Mouse (Mus musculus) ES-Bruce4 (cell line): ENCODE measurements around the gene Ptpro. TPM values are rescaled to one million over a fixed set of nuclear protein-coding genes. Genes with fewer than 3 reads are reported as not detected.

Source experiments
- H3K27ac ChIP-seq: 2 replicates; pipeline ENCODE4 v1.5.1; 2012; ENCODE audit warnings: low read length, inconsistent platforms; ENCODE audit not compliant: insufficient read depth
- H3K27me3 ChIP-seq: 2 replicates; pipeline ENCODE4 v1.6.1; 2012; ENCODE audit warnings: mild to moderate bottlenecking, low read length, inconsistent platforms; ENCODE audit not compliant: control insufficient read depth, poor library complexity, insufficient read depth, severe bottlenecking
- H3K36me3 ChIP-seq: 2 replicates; pipeline ENCODE4 v1.6.1; 2012; ENCODE audit warnings: inconsistent platforms, mild to moderate bottlenecking, low read length, moderate library complexity; ENCODE audit not compliant: control insufficient read depth, poor library complexity, insufficient read depth, severe bottlenecking
- H3K4me1 ChIP-seq: one replicate; pipeline ENCODE4 v1.8.1; 2011; ENCODE audit warnings: low read length; ENCODE audit not compliant: control insufficient read depth, insufficient read depth
- H3K4me3 ChIP-seq: 2 replicates; pipeline ENCODE4 v1.5.1; 2011; ENCODE audit warnings: low read depth, mild to moderate bottlenecking, low read length
- H3K9ac ChIP-seq: 2 replicates; pipeline ENCODE4 v1.6.1; 2012; ENCODE audit warnings: low read depth, mild to moderate bottlenecking, inconsistent platforms; ENCODE audit not compliant: poor library complexity, severe bottlenecking
- H3K9me3 ChIP-seq: replicated peaks from 2 replicates; pipeline ENCODE4 v1.6.1; 2012; ENCODE audit warnings: mild to moderate bottlenecking, low read length, inconsistent platforms; ENCODE audit not compliant: control insufficient read depth, poor library complexity, insufficient read depth, severe bottlenecking
- CTCF ChIP-seq: IDR thresholded peaks from one replicate; pipeline ENCODE4 v1.8.1; 2011; ENCODE audit warnings: low read depth, low read length
- EP300 ChIP-seq: IDR thresholded peaks from 2 replicates; pipeline ENCODE4 v1.6.1; 2011; ENCODE audit warnings: low read depth, low read length; ENCODE audit not compliant: insufficient read depth
- POLR2A ChIP-seq: IDR thresholded peaks from one replicate; pipeline ENCODE4 v1.8.1; 2011; ENCODE audit warnings: low read length; ENCODE audit not compliant: insufficient read depth
- polyA plus RNA-seq: library from polyadenylated mRNA; stranded (reverse); fragments of >200 nt; gene quantifications from 2 replicates; pipeline ENCODE4 v1.2.4, GENCODE M21; 2011; ENCODE audit warnings: low read depth; ENCODE audit not compliant: missing spikeins, insufficient read depth, insufficient read length

Ptpro gene
- polyA plus RNA-seq, 1 experiment: not detected

GRCm38 (mm10) chr6:137487443-137487842, 235.3 kb downstream of the Ptpro start:
- H3K4me3 ChIP-seq: no peak overlapping the region
- H3K36me3 ChIP-seq: no peaks in the 10 kb centered on the region; the same call in 1 of the 2 replicates
- H3K27me3 ChIP-seq: no peaks in the 10 kb centered on the region
- H3K9me3 ChIP-seq: no peaks in the 10 kb centered on the region
- no peak overlapping the region for H3K9ac ChIP-seq
- peaks cover 14% of the 10 kb centered on the region for H3K4me1 ChIP-seq
- TF ChIP-seq POLR2A (no peak), CTCF (no peak), EP300 (0 out of 2 replicates have a peak, but pooled peaks have one; percentile 29)
- H3K27ac ChIP-seq: 0 out of 2 replicates have a peak overlapping the region, but pooled peaks have one; percentile 39

- H3K4me1 ChIP-seq: peaks cover 17% of the 10 kb centered on the region
- TF ChIP-seq POLR2A (no peak), EP300 (no peak), CTCF (no peak)
- H3K9ac ChIP-seq: no peak overlapping the region
- no peak overlapping the region for H3K27ac ChIP-seq
- no peaks in the 10 kb centered on the region for H3K9me3 ChIP-seq
- H3K27me3 ChIP-seq: no peaks in the 10 kb centered on the region
- no peak overlapping the region for H3K4me3 ChIP-seq
- no peaks in the 10 kb centered on the region for H3K36me3 ChIP-seq
Observed at GRCm38 (mm10) chr6:137490115-137490514, 238.0 kb downstream of the Ptpro start.

GRCm38 (mm10) chr6:137491659-137492058, 239.5 kb downstream of the Ptpro start:
- Histone ChIP-seq H3K36me3 (no peaks in the 10 kb centered on the region), H3K9me3 (no peaks in the 10 kb centered on the region), H3K27me3 (no peaks in the 10 kb centered on the region), H3K27ac (no peak overlapping the region), H3K4me1 (peaks cover 14% of the 10 kb centered on the region), H3K4me3 (no peak overlapping the region), H3K9ac (no peak overlapping the region)
- TF ChIP-seq EP300: no peak
- TF ChIP-seq CTCF: no peak
- no peak for TF ChIP-seq POLR2A

GRCm38 (mm10) chr6:137492582-137492981, 240.5 kb downstream of the Ptpro start:
- no peaks in the 10 kb centered on the region for H3K27me3 ChIP-seq
- H3K4me3 ChIP-seq: no peak overlapping the region
- H3K9ac ChIP-seq: no peak overlapping the region
- TF ChIP-seq CTCF (no peak), POLR2A (no peak), EP300 (0 out of 2 replicates have a peak, but pooled peaks have one; percentile 4)
- peaks cover 11% of the 10 kb centered on the region for H3K4me1 ChIP-seq
- no peaks in the 10 kb centered on the region for H3K36me3 ChIP-seq
- H3K27ac ChIP-seq: no peak overlapping the region
- H3K9me3 ChIP-seq: no peaks in the 10 kb centered on the region

GRCm38 (mm10) chr6:137493211-137494135, 241.4 kb downstream of the Ptpro start:
- no peak overlapping the region for H3K9ac ChIP-seq
- no peaks in the 10 kb centered on the region for H3K9me3 ChIP-seq
- no peak overlapping the region for H3K4me3 ChIP-seq
- no peaks in the 10 kb centered on the region for H3K27me3 ChIP-seq
- H3K36me3 ChIP-seq: no peaks in the 10 kb centered on the region
- TF ChIP-seq CTCF: no peak
- TF ChIP-seq POLR2A: no peak
- TF ChIP-seq EP300: no peak
- peaks cover 9% of the 10 kb centered on the region for H3K4me1 ChIP-seq
- H3K27ac ChIP-seq: no peak overlapping the region

GRCm38 (mm10) chr6:137494136-137494475, 242.0 kb downstream of the Ptpro start:
- Histone ChIP-seq H3K4me1 (peaks cover 8% of the 10 kb centered on the region), H3K9ac (no peak overlapping the region), H3K36me3 (no peaks in the 10 kb centered on the region), H3K4me3 (no peak overlapping the region), H3K27ac (no peak overlapping the region), H3K9me3 (no peaks in the 10 kb centered on the region), H3K27me3 (no peaks in the 10 kb centered on the region)
- TF ChIP-seq EP300 (no peak), CTCF (no peak), POLR2A (no peak)
